Mouse (Mus musculus): ENCODE data around the gene Rc3h1.

- TF ChIP-seq CTCF (IDR thresholded peaks at IDR 0.05; ENCODE audit: low read depth): no peak
- TF ChIP-seq EP300 (IDR thresholded peaks at IDR 0.05; ENCODE audit: low read depth): no peak
Measured at GRCm38 (mm10) chr1:161006471-161006870, 100.3 kb downstream of the Rc3h1 start.
